Mouse (Mus musculus) stomach, embryonic 16.5 days (tissue): ENCODE data around the gene Gabarapl1. TPM values are rescaled to one million over a fixed set of nuclear protein-coding genes. Genes with fewer than 3 reads are reported as not detected.
"Not testable (repeated sequence)": the region's sequence is repeated elsewhere in the genome, so short reads cannot be mapped to it uniquely, and the experiment has no call there.

Experiments
- ATAC-seq: fragments of 200-750 bp; cut with Nextera tagmentation; 2 replicates; pipeline ENCODE4 v1.8.0; 2017; ENCODE audit warnings: moderate number of reproducible peaks, moderate TSS enrichment; ENCODE audit not compliant: insufficient read depth, low FRiP score
- H3K27ac ChIP-seq: fragments of 300-500 bp; sonication (generic); 2 replicates; pipeline ENCODE4 v1.5.1; 2014; ENCODE audit warnings: low read length
- H3K27me3 ChIP-seq: fragments of 300-500 bp; sonication (generic); 2 replicates; pipeline ENCODE4 v1.6.1; 2014; ENCODE audit warnings: low read length, control low read depth, mixed read lengths; ENCODE audit not compliant: control insufficient read depth, insufficient read depth
- H3K36me3 ChIP-seq: fragments of 300-500 bp; sonication (generic); 2 replicates; pipeline ENCODE4 v1.6.1; 2014; ENCODE audit warnings: low read length; ENCODE audit not compliant: control insufficient read depth, insufficient read depth
- H3K4me1 ChIP-seq: fragments of 300-500 bp; sonication (generic); 2 replicates; pipeline ENCODE4 v1.6.1; 2014; ENCODE audit warnings: low read length, control low read depth, mixed read lengths; ENCODE audit not compliant: control insufficient read depth, insufficient read depth
- H3K4me2 ChIP-seq: fragments of 300-500 bp; sonication (generic); 2 replicates; pipeline ENCODE4 v1.6.1; 2014; ENCODE audit warnings: low read depth, low read length, mixed read lengths
- H3K4me3 ChIP-seq: fragments of 300-500 bp; sonication (generic); replicated peaks from 2 replicates; pipeline ENCODE4 v1.5.1; 2014; ENCODE audit warnings: mild to moderate bottlenecking, low read length
- H3K9ac ChIP-seq: fragments of 300-500 bp; sonication (generic); 2 replicates; pipeline ENCODE4 v1.6.1; 2014; ENCODE audit warnings: low read length
- H3K9me3 ChIP-seq: fragments of 300-500 bp; sonication (generic); replicated peaks from 2 replicates; pipeline ENCODE4 v1.6.1; 2016; ENCODE audit warnings: low read length, control low read depth; ENCODE audit not compliant: control insufficient read depth
- WGBS: fragments of 180-500 bp; shearing (Covaris S2); extraction: QIAGEN DNeasy Blood & Tissue Kit; methylation state at CpG from one replicate; pipeline ENCODE4 v1.1.7; 2014; 5-methylcytosine and 5-hydroxymethylcytosine counted together
- polyA plus RNA-seq: library from polyadenylated mRNA; unstranded; fragments of >200 nt; fragmentation: Nextera tagmentation; extraction: Ambion mirVana; gene quantifications from 2 replicates; pipeline ENCODE4 v1.2.1, GENCODE M21; 2015

The Gabarapl1 gene
- polyA plus RNA-seq, result 42.8 and 44.6 TPM in 2 replicates

GRCm38 (mm10) chr6:129532942-129533860 lies at the start of gene Gabarapl1:
Gene Gabarapl1 (plus strand): TSS chr6:129533160.
- H3K4me2 ChIP-seq, result peak within 1 kb of the TSS; percentile 95
- H3K4me1 ChIP-seq, result peaks cover 18% of the 10 kb centered on the region
- H3K27ac ChIP-seq, result peak within 1 kb of the TSS; percentile 60
- H3K9me3 ChIP-seq, result no peaks in the 10 kb centered on the region
- H3K4me3 ChIP-seq, result peak within 1 kb of the TSS; percentile 88
- H3K9ac ChIP-seq, result peak within 1 kb of the TSS; percentile 84
- H3K27me3 ChIP-seq, result no peaks in the 10 kb centered on the region
- H3K36me3 ChIP-seq, result no peaks in the 10 kb centered on the region
- WGBS, result under 1% methylated on average over 55 of the region's 55 CpGs
- ATAC-seq, result peak; percentile 85

GRCm38 (mm10) chr6:129494924-129495323 lies 38.0 kb upstream of the Gabarapl1 start:
- H3K4me3 ChIP-seq, result no peak overlapping the region
- H3K27me3 ChIP-seq, result no peaks in the 10 kb centered on the region
- WGBS, result 73% methylated on average over 4 of the region's 4 CpGs
- no peak overlapping the region for H3K27ac ChIP-seq
- no peak overlapping the region for H3K9ac ChIP-seq
- no peak for ATAC-seq
- no peaks in the 10 kb centered on the region for H3K9me3 ChIP-seq
- H3K4me1 ChIP-seq, result no peaks in the 10 kb centered on the region
- H3K36me3 ChIP-seq, result no peaks in the 10 kb centered on the region
- no peak overlapping the region for H3K4me2 ChIP-seq

DNA sequence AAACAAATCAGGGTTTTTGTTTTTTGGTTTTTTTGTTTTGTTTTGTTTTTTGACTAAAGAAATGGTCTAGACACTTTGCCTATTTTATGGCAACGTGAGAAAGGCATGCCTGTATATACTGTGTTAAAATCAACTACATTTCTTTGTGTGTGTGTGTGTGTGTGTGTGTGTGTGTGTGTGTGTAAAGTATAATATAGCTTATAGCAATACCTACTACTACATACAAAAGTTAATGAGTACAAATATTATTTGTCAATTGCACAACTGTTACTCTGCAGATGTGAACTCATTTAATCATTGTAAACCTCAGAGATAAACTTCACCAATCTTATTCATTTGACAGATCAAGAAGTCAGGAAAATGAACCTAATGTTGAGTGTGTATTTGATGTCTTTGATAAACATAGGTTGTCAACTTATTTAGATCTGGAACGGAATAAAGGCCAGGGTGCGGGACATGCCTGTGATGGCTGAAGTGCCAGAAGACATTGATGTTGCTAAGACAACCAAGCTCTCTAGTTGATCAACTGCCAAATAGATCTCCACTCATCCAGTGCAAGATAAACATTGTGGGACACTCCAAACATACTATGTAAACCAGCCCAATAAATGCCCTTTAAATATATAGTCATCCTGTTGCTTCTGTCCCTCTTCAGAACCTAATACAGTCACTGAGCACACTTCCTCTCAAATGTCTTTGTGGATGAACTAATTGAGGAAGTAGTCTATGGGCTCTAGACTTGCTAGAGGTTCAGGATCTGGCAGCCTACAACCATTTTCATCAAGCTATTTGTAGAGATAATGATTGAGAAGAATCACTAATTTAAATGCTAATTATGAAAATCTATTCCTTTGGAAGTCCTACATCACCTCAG lies 35.4 kb upstream of the Gabarapl1 start:
- Histone ChIP-seq H3K27me3 (no peaks in the 10 kb centered on the region), H3K9ac (no peak overlapping the region), H3K4me1 (no peaks in the 10 kb centered on the region), H3K9me3 (0 out of 2 replicates have a peak, but pooled peaks cover 3% of the 10 kb centered on the region), H3K4me2 (no peak overlapping the region), H3K4me3 (no peak overlapping the region), H3K27ac (no peak overlapping the region), H3K36me3 (no peaks in the 10 kb centered on the region)
- WGBS, result 70% methylated on average over 3 of the region's 3 CpGs
- no peak for ATAC-seq

- not testable (repeated sequence) for H3K27me3 ChIP-seq, H3K27ac ChIP-seq, H3K4me1 ChIP-seq, ATAC-seq, H3K4me3 ChIP-seq, H3K9ac ChIP-seq, H3K36me3 ChIP-seq, H3K9me3 ChIP-seq, H3K4me2 ChIP-seq
- 89% methylated on average over 1 of the region's 1 CpGs for WGBS
Observed at GRCm38 (mm10) chr6:129499516-129499915, 33.4 kb upstream of the Gabarapl1 start.

GRCm38 (mm10) chr6:129503471-129503870 lies 29.5 kb upstream of the Gabarapl1 start:
- no peak overlapping the region for H3K4me2 ChIP-seq
- no peaks in the 10 kb centered on the region for H3K27me3 ChIP-seq
- H3K9me3 ChIP-seq, result 0 out of 2 replicates have a peak, but pooled peaks cover 8% of the 10 kb centered on the region
- H3K27ac ChIP-seq, result no peak overlapping the region
- H3K4me3 ChIP-seq, result no peak overlapping the region
- no peak overlapping the region for H3K9ac ChIP-seq
- no peaks in the 10 kb centered on the region for H3K36me3 ChIP-seq
- 80% methylated on average over 2 of the region's 2 CpGs for WGBS
- no peak for ATAC-seq
- no peaks in the 10 kb centered on the region for H3K4me1 ChIP-seq

GRCm38 (mm10) chr6:129507024-129507423 lies 25.9 kb upstream of the Gabarapl1 start, which contains the start of gene Olr1:
Gene Olr1 (minus strand): TSS chr6:129507165.
- no peak within 1 kb of the TSS for H3K4me2 ChIP-seq
- WGBS, result 73% methylated on average over 9 of the region's 9 CpGs
- no peak within 1 kb of the TSS for H3K9ac ChIP-seq
- no peak within 1 kb of the TSS for H3K4me3 ChIP-seq
- 0 out of 2 replicates have a peak, but pooled peaks cover 7% of the 10 kb centered on the region for H3K9me3 ChIP-seq
- H3K36me3 ChIP-seq, result no peaks in the 10 kb centered on the region
- H3K27ac ChIP-seq, result no peak within 1 kb of the TSS
- H3K27me3 ChIP-seq, result no peaks in the 10 kb centered on the region
- no peak for ATAC-seq
- no peaks in the 10 kb centered on the region for H3K4me1 ChIP-seq

- no peak for ATAC-seq
Observed at GRCm38 (mm10) chr6:129510120-129510911, 22.6 kb upstream of the Gabarapl1 start.

GRCm38 (mm10) chr6:129512367-129512766 lies 20.6 kb upstream of the Gabarapl1 start, which contains the start of gene Tmem52b:
Gene Tmem52b (plus strand): TSS chr6:129512555.
- H3K9ac ChIP-seq, result no peak within 1 kb of the TSS
- peak within 1 kb of the TSS; percentile 66 for H3K27ac ChIP-seq
- no peak for ATAC-seq
- 58% methylated on average over 3 of the region's 3 CpGs for WGBS
- H3K36me3 ChIP-seq, result no peaks in the 10 kb centered on the region
- H3K4me3 ChIP-seq, result no peak within 1 kb of the TSS
- H3K9me3 ChIP-seq, result no peaks in the 10 kb centered on the region
- peaks cover 17% of the 10 kb centered on the region for H3K4me1 ChIP-seq
- H3K27me3 ChIP-seq, result no peaks in the 10 kb centered on the region
- H3K4me2 ChIP-seq, result peak within 1 kb of the TSS; percentile 9; the same call in 1 of the 2 replicates

More at GRCm38 (mm10) chr6:129510120-129510911, 22.6 kb upstream of the Gabarapl1 start:
- H3K27ac ChIP-seq, result no peak overlapping the region
- H3K4me1 ChIP-seq, result peaks cover 17% of the 10 kb centered on the region
- 67% methylated on average over 6 of the region's 6 CpGs for WGBS
- no peaks in the 10 kb centered on the region for H3K27me3 ChIP-seq
- H3K9ac ChIP-seq, result no peak overlapping the region
- no peaks in the 10 kb centered on the region for H3K36me3 ChIP-seq
- H3K4me3 ChIP-seq, result no peak overlapping the region
- H3K9me3 ChIP-seq, result no peaks in the 10 kb centered on the region
- H3K4me2 ChIP-seq, result no peak overlapping the region
